13 mouse cellular contexts compared by ENCODE assay signal in the genomic region with DNA sequence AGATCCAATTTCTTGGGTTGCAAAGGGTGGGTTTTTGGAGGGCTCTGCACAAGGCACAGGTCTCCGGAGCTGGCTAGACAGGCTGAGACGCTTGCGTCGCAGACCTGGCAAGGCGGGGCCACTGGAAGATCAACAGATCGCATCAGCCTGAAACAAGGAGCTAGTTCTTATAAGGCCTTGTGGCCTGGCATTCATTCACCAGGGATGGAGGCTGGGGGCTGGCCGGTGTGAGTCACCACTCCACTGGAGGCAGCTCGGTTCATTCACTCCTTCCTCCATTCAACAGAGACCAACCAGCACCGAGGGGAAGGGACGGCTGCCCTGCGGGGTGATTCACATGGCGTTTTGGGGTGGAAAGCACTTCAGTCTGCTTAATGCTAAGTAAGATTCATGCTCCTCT. TPM values are rescaled to one million over a fixed set of nuclear protein-coding genes. Genes with fewer than 3 reads are reported as not detected.
DNase-seq lines count a peak whose midpoint lies in the region; ATAC-seq lines count a peak whose summit lies in the region.
"Had no signal": no experiment of that assay in that cellular context is flagged by ENCODE, and none has a peak within 500 bp of the region (broad histone marks: within the 10 kb centered on the region; RNA-seq: fewer than 3 reads in every experiment).

No protein-coding gene starts in this region.

- peak overlapping the region; percentile 9; the same call in 1 of the 2 replicates for H3K4me2 ChIP-seq in embryonic facial prominence, embryonic 13.5 days
- peak overlapping the region; percentile 15; the same call in 1 of the 2 replicates for H3K4me2 ChIP-seq in limb, embryonic 15.5 days
- H3K4me2 ChIP-seq in hindbrain, embryonic 11.5 days (replicated peaks; ENCODE audit: low read depth, low read length), result no peak overlapping the region
- H3K4me2 ChIP-seq: embryonic facial prominence, embryonic 12.5 days had no signal

- peaks cover 4% of the 10 kb centered on the region; the same call in 1 of the 2 replicates for H3K27me3 ChIP-seq in embryonic facial prominence, embryonic 13.5 days
- peaks cover 18% of the 10 kb centered on the region for H3K27me3 ChIP-seq in embryonic facial prominence, embryonic 10.5 days (replicated peaks; ENCODE audit: low read depth, poor library complexity, severe bottlenecking)
- peaks cover 7% of the 10 kb centered on the region; the same call in 1 of the 2 replicates for H3K27me3 ChIP-seq in limb, embryonic 15.5 days
- no peaks in the 10 kb centered on the region for H3K27me3 ChIP-seq in hindbrain, embryonic 11.5 days (ENCODE audit: control insufficient read depth, insufficient read depth, low read length)

- peaks cover 92% of the 10 kb centered on the region for H3K4me1 ChIP-seq in embryonic facial prominence, embryonic 13.5 days
- peaks cover 68% of the 10 kb centered on the region for H3K4me1 ChIP-seq in embryonic facial prominence, embryonic 10.5 days
- peaks cover 89% of the 10 kb centered on the region for H3K4me1 ChIP-seq in limb, embryonic 15.5 days
- peaks cover 5% of the 10 kb centered on the region; the same call in 1 of the 2 replicates for H3K4me1 ChIP-seq in hindbrain, embryonic 11.5 days (replicated peaks; ENCODE audit: control insufficient read depth, insufficient read depth, low read length)

- H3K36me3 ChIP-seq in embryonic facial prominence, embryonic 13.5 days, result no peaks in the 10 kb centered on the region
- no peaks in the 10 kb centered on the region for H3K36me3 ChIP-seq in embryonic facial prominence, embryonic 10.5 days (replicated peaks)
- no peaks in the 10 kb centered on the region for H3K36me3 ChIP-seq in limb, embryonic 15.5 days
- H3K36me3 ChIP-seq in hindbrain, embryonic 11.5 days (ENCODE audit: control insufficient read depth, insufficient read depth, low read length), result no peaks in the 10 kb centered on the region
- H3K36me3 ChIP-seq: embryonic facial prominence, embryonic 12.5 days had no signal

- no peak overlapping the region for H3K9ac ChIP-seq in embryonic facial prominence, embryonic 13.5 days
- no peak overlapping the region for H3K9ac ChIP-seq in limb, embryonic 15.5 days
- no peak overlapping the region for H3K9ac ChIP-seq in hindbrain, embryonic 11.5 days (ENCODE audit: low read depth, low read length)
- H3K9ac ChIP-seq: embryonic facial prominence, embryonic 12.5 days had no signal

- peak; percentile 17; the same call in 1 of the 2 replicates for ATAC-seq in embryonic facial prominence, embryonic 13.5 days (ENCODE audit: insufficient number of reproducible peaks, insufficient read depth, low FRiP score, low TSS enrichment, low read depth)
- peak; percentile 49 for ATAC-seq in limb, embryonic 15.5 days (ENCODE audit: insufficient number of reproducible peaks, low FRiP score, low TSS enrichment, low read depth)
- no peak for ATAC-seq in hindbrain, embryonic 11.5 days (ENCODE audit: low FRiP score)
- ATAC-seq: CD4-positive, CD25-positive, alpha-beta regulatory T cell, adult 4 months had no signal

- DNase-seq in embryonic facial prominence, embryonic 10.5 days (ENCODE audit: low spot score), result no peak
- peak; percentile 48 for DNase-seq in kidney, postnatal 10 days
- DNase-seq in kidney, adult 11 months, result no peak
- DNase-seq in NIH3T3 (ENCODE audit: low read depth), result peak; percentile 95
- no peak for DNase-seq in yolk sac, embryonic 10.5 days (ENCODE audit: low spot score)
- DNase-seq in hindbrain, embryonic 11.5 days (ENCODE audit: low spot score), result no peak
- DNase-seq: cerebellum, adult 9-10 months; lung, adult 18-20 months; thymus, postnatal 25 days had no signal

- H3K27ac ChIP-seq in embryonic facial prominence, embryonic 13.5 days, result peak overlapping the region; percentile 71
- H3K27ac ChIP-seq in embryonic facial prominence, embryonic 10.5 days (replicated peaks), result no peak overlapping the region
- peak overlapping the region; percentile 82 for H3K27ac ChIP-seq in limb, embryonic 15.5 days
- no peak overlapping the region for H3K27ac ChIP-seq in hindbrain, embryonic 11.5 days (ENCODE audit: low read depth, low read length)
- H3K27ac ChIP-seq: embryonic facial prominence, embryonic 12.5 days had no signal

- no peaks in the 10 kb centered on the region for H3K9me3 ChIP-seq in embryonic facial prominence, embryonic 13.5 days
- no peaks in the 10 kb centered on the region for H3K9me3 ChIP-seq in embryonic facial prominence, embryonic 10.5 days
- no peaks in the 10 kb centered on the region for H3K9me3 ChIP-seq in limb, embryonic 15.5 days
- H3K9me3 ChIP-seq in hindbrain, embryonic 11.5 days (ENCODE audit: control insufficient read depth, low read length), result no peaks in the 10 kb centered on the region
- H3K9me3 ChIP-seq: embryonic facial prominence, embryonic 12.5 days had no signal

- H3K4me3 ChIP-seq in embryonic facial prominence, embryonic 13.5 days, result no peak overlapping the region
- no peak overlapping the region for H3K4me3 ChIP-seq in embryonic facial prominence, embryonic 10.5 days
- no peak overlapping the region for H3K4me3 ChIP-seq in limb, embryonic 15.5 days
- no peak overlapping the region for H3K4me3 ChIP-seq in hindbrain, embryonic 11.5 days (ENCODE audit: low read depth, low read length)
- H3K4me3 ChIP-seq: embryonic facial prominence, embryonic 12.5 days had no signal

- WGBS in embryonic facial prominence, embryonic 13.5 days, result 33% methylated on average over 12 of the region's 12 CpGs
- 51% methylated on average over 12 of the region's 12 CpGs for WGBS in embryonic facial prominence, embryonic 10.5 days
- 34% methylated on average over 12 of the region's 12 CpGs for WGBS in limb, embryonic 15.5 days
- 50% methylated on average over 12 of the region's 12 CpGs for WGBS in hindbrain, embryonic 11.5 days

RNA-seq across cellular contexts. Expression of a gene that starts 52.1 kb away (rescaled TPM):
- polyA plus RNA-seq in embryonic facial prominence, embryonic 13.5 days (2015; fragmentation: Nextera tagmentation; extraction: Ambion mirVana), result 4.9 and 5.9 TPM in 2 replicates
- 0.45 and 0.66 TPM in 2 replicates for polyA plus RNA-seq in embryonic facial prominence, embryonic 10.5 days (2016; fragmentation: Nextera tagmentation; extraction: Ambion mirVana)
- 6.2 and 8.9 TPM in 2 replicates for polyA plus RNA-seq in limb, embryonic 15.5 days (2015; fragmentation: Nextera tagmentation; extraction: Ambion mirVana)
- 0.25 and 0.82 TPM in 2 replicates for polyA plus RNA-seq in hindbrain, embryonic 11.5 days (2014; fragmentation: Nextera tagmentation; extraction: Ambion mirVana)

Comparison
In these comparisons a context has a peak if more than half of its experiments do, and no peak if none do; other contexts are left out.
1. H3K27ac ChIP-seq: peak in embryonic facial prominence, embryonic 13.5 days (single experiment) and limb, embryonic 15.5 days (single experiment); none in embryonic facial prominence, embryonic 10.5 days (single experiment) and hindbrain, embryonic 11.5 days (single experiment).
2. DNase-seq: peak in kidney, postnatal 10 days (single experiment) and NIH3T3 (single experiment); none in embryonic facial prominence, embryonic 10.5 days (single experiment), kidney, adult 11 months (single experiment), yolk sac, embryonic 10.5 days (single experiment) and hindbrain, embryonic 11.5 days (single experiment).